Mouse (Mus musculus) lung, adult 2 months (tissue): ENCODE measurements around the gene Socs5.

Source experiments
- CTCF ChIP-seq: fragments of 200-500 bp; IDR thresholded peaks from 2 replicates; pipeline ENCODE4 v1.5.1; 2011; ENCODE audit warnings: mild to moderate bottlenecking, low read length, control low read depth; ENCODE audit not compliant: insufficient read depth
- POLR2A ChIP-seq: fragments of 200-500 bp; IDR thresholded peaks from 2 replicates; pipeline ENCODE4 v1.6.1; 2011; ENCODE audit warnings: low read depth, mild to moderate bottlenecking, control low read depth, low read length, borderline replicate concordance; ENCODE audit errors: extremely low read depth

DNA sequence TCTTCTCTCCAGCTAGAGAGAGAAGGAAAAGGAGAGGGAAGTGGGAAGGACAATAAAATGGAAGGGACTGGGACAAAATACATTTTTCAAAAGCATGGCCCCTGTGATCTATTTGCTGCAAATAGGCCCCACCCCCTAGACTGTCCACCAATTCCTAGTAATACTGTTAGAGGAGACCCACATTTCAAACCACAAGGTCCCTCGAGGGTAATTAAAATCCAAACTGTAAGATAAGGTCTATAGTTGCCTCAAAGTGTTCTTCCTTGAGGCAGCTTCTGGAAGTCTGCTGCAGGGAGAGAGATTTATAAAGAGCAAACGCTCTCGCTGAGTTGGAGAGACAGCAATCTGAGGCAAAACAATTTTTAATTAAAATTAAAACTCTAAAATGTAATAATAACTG lies 52.8 kb downstream of the Socs5 start:
- TF ChIP-seq CTCF (no peak), POLR2A (no peak)
